Mouse (Mus musculus) ES-Bruce4 (cell line): ENCODE data around the gene Mep1a.

ENCODE experiments used
- CTCF ChIP-seq: IDR thresholded peaks from one replicate; pipeline ENCODE4 v1.8.1; 2011; ENCODE audit warnings: low read depth, low read length
- EP300 ChIP-seq: IDR thresholded peaks from 2 replicates; pipeline ENCODE4 v1.6.1; 2011; ENCODE audit warnings: low read depth, low read length; ENCODE audit not compliant: insufficient read depth
- POLR2A ChIP-seq: IDR thresholded peaks from one replicate; pipeline ENCODE4 v1.8.1; 2011; ENCODE audit warnings: low read length; ENCODE audit not compliant: insufficient read depth

GRCm38 (mm10) chr17:43495502-43495901 is 7.1 kb downstream of the Mep1a start:
- TF ChIP-seq POLR2A, result no peak
- no peak for TF ChIP-seq CTCF
- no peak for TF ChIP-seq EP300
